Mouse (Mus musculus): ENCODE measurements around the gene Tram2. TPM values are rescaled to one million over a fixed set of nuclear protein-coding genes. Genes with fewer than 3 reads are reported as not detected.

Gene Tram2
- polyA plus RNA-seq, 1 experiment: 0.30 TPM

DNA sequence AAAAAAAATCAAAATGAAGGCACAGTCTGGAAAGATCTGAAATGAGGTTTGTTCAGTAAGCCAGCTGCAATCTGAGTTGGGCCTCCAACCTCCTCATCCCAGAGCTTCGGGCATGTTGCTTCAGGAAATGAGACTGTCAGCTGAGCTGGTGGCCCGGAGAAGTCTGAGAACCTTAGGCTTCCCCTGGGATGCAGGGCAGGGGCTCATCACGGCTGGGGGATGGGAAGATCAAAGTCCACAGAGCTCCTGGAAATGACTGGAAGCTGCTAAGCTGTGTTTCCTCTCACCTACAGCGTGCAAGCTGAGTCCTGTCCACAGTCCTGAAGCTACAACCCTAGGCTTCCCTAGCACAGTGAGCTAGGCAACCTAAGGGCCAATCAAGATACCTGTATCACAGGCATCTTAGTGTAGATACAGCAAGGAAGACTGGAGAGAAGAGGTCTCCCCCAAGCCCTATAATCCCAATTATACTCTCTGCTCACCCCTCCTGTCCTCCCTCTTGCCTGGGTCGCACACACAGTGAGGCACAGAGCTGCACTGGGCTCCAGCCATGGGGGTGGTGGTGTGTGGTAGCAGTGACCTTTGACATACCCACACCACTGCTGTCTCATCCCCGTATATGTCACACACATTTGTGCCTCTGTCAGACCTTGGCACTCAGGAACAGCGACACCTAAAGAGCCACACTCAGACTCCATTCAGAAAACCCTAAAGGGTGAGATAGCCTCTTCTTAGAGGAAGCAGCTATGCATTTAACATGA, 70.9 kb downstream of the Tram2 start:
- TF ChIP-seq GATA1 (IDR thresholded peaks at IDR 0.05; ENCODE audit: low read length): no peak

DNA sequence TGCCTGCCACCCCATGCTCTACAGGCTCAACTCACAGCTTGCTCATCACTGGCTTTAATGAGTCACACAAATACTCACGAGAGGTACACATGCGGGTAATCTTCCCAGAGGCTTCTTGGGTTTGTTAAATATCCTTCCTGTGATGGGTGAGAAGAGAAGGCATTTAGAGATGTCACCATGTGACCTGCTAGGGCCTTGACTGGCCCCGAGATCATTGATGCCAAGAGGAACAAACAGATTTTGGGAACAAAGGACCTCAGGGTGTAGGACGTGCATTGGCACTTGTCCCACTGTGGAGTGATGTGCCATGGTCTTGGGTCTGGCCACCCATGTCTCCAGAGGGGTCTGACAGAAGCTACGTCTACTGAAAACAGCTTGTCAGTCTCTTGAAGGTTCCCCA, 72.3 kb downstream of the Tram2 start:
- no peak for TF ChIP-seq GATA1 (IDR thresholded peaks at IDR 0.05; ENCODE audit: low read length)

DNA sequence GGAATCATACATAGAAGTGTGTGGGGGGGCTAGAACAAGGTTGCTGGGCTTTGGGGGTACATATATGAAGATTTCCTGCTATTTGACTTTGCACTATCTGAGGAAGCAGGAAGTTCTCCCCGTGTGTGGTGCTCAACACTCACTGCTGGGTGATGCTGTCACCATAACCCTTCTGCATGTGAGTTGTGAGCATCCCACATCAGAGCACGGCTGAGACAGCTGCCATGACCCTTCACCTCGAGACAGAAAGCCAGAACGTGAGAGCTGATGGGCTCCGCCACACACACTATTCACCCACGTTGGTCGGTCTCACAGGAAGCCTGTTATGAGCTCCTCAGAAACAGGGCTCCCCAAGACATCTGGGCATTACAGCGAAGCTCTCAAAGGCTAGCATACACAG, 74.4 kb downstream of the Tram2 start:
- no peak for TF ChIP-seq GATA1 (IDR thresholded peaks at IDR 0.05; ENCODE audit: low read length)

DNA sequence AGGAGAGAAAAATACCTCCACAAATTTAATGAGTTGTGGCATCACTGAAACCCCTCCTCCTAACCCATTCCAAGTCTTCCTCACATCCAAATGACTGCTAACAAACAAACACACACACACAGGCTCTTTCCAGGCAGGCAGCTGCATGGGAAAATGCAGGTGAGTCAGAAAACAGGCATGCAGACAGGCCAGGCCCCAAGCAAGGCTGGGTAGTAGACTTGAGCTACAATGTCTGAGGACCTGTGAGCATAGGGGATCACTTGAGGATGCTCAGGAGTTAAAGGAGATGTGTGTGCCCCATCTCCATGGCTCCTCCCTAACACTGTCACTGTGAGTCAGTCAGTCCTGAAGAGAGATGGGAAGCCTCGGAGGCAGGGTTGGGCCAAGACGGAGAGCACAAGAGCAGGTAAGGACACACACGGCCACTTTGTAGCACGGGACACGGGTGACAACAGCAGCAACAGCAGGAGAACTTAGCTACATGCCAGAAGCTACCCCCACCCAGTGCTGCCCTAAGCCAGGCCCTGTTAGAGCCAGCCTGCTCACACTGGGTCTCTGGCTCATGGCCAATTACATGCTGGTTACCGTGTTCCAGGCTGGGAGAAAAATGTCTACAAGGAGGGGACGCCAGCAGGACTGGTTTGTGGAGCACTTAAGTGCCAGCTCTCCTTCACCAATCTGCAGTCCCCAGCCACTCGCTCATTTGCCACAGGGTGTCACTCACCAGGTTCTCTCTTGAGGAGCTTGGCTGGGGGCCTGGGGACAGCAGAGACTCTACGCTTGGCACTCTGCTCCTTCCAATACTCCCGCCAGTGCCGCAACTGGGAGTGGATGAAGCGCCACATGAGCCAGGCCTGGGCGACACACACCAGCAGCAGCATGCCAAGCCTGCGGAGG, 76.5 kb downstream of the Tram2 start:
- TF ChIP-seq GATA1 (IDR thresholded peaks at IDR 0.05; ENCODE audit: low read length): no peak

DNA sequence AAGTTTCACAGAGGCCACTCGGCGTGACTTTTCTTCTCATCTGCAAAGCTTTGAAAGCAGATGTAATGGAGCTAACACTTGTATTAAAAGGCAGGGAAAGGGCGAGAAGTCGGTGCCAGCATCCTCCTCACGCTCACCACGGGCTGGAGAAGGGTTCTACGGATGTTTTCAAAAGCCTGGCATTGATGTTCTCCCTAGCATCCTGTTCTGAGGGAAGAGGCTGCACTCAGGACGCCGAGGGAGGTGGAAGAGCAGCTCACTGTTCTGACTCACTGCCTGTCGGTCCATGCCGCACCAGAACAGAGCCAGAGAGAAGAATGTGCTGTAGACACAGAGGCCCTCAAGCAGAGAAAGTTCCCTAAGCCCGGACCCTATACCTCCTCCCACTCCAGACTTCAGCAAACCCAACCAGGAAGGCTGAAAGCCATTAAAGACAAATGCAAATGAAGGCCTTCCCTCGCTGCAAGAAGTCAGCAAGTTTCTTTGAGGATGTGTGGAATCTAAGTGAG, 81.1 kb downstream of the Tram2 start:
- no peak for TF ChIP-seq GATA1 (IDR thresholded peaks at IDR 0.05; ENCODE audit: low read length)

DNA sequence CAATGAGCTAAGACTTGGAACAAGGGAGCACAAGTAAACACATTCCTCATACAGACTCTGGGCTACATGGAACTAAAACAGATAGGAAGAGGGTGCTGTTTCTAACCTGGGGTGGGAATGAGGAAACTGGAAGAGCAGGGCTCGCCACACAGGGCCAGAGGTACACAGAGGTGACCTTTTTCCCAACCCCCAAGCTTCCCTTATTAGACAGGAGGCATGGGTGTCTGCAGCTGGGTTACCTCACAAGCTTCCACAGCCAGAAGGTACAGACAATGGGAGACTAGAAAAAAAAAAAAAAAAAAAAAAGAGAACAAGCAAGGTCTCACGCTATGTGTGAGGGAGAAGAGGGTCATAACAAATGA, 81.7 kb downstream of the Tram2 start:
- TF ChIP-seq GATA1 (IDR thresholded peaks at IDR 0.05; ENCODE audit: low read length): no peak

DNA sequence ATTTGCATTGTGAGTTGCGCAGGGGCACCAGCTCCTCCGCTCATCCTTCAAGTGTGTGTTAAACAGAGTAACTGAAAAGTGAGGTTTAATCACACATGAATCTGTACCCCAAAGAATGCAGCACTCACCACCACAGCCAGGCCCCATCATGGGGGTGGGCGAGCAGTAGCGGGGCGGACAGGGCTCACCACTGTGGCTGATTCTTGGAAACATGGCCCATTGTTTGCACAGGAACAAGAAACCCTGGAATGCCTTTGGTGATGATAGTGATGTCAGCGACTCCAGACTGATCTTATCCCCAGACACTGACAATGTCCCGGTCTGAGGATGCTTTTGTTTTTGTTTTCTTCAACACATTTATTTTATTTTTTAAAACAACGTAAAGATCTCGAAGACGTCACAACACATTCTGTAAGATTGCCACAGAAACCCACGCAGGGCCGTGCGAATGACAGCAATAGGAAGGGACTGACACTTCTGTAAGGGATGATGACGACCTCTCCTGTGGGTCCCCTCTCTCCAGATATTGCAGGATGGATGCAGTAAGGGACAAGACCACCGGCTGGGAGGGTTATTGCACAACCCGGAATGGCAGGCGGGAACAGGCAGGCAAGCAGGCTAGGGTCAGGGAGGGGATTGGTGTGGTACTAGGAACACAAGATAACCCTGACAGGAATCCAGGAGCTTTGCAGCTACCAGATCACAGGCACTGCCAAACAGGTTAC, 82.3 kb downstream of the Tram2 start:
- no peak for TF ChIP-seq GATA1 (IDR thresholded peaks at IDR 0.05; ENCODE audit: low read length)

DNA sequence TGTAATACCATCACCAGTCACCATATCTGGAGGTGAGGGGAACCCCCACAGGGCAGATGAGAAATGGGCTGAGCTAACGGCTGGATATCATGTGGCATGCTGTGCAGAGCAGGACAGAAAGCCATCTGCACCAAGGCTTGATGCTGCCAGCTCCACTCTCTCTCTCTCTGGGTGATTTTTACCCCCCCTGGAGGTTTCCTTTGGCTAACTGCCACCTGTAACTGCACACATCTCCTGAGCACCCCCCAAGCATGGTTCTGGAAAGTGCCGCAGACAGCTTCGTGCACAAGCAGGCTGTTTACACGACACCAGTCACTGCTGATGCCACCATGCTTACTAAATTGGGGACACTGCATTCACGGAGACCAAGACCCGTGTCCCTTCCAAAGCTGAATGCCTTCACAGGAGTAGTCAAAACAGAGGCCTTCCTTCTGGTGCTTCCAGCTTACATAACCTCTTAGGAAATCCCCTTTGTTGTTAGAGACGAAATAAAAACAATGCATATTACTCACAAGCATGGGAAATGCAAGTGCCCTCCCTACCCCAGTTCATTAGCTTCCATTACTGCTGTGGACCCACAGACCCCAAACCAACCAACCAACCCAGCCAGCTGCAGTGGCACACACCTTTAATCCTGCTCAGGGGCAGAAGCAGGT, 83.6 kb downstream of the Tram2 start:
- TF ChIP-seq GATA1 (IDR thresholded peaks at IDR 0.05; ENCODE audit: low read length): no peak

DNA sequence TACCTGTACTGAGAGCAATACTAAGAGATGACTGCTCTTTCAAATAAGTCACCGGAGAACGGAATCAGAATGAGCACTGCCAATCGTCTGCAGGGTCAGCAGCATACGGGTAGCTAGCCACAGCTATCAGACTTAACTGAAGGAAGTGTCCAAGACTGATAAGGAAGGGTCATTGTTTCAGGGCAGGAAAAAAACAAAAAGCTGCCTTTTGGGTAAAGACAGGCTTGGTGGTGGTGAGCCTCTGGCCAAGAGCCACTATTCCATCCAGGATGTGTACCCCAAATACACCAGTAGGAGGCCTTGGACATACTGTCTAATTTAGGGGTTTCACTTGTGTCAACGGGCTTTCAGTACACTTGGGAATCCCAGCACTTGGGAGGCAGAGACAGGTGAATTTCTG, 84.7 kb downstream of the Tram2 start:
- TF ChIP-seq GATA1 (IDR thresholded peaks at IDR 0.05; ENCODE audit: low read length): no peak

DNA sequence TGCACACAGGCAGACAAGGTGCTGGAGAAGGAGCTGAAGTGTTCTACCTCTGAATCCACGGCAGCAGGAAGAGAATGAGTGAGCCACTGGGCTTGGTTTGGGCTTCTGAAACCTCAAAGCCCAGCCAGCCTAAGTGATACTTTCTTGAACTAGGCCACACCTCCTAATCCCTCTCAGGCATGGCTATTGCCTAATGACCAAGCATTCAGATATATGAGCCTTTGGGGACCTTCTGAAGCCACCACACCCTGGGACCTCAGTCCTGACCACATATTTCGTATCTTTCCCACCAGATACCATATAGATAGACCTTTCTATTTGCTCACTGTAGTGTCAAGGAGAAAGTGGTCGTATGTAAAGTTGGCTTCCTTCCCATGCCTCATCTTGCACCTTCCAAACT, 85.3 kb downstream of the Tram2 start:
- TF ChIP-seq GATA1 (IDR thresholded peaks at IDR 0.05; ENCODE audit: low read length): no peak

DNA sequence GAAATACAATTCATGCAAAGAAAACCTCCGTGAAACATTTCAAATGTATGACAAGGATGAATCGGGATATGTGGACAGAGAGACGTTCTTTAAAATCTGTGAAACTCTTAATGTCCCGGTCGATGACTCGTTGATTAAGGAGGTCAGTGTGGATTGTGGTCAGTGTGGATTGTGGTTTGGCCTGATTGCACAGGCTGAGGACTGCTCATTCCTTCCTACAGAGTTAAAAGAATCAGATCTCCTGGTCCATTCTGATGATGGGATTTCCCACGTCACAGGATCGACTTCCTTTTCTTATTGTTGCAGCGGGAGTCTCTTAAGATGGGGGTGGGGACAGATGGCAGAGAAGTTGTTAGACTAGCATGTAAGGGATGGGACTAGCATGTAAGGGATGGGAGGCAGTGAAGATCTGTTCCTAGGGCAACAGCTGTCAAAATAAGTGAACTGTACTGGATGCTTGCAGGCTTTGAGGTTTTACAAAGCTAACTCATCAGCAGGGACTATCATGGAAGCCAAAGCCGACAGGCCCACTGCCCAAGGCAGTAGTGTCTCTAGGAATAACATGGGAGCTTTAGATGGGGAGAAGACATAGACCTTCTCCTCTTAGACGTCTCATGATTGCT, 89.5 kb downstream of the Tram2 start:
- no peak for TF ChIP-seq GATA1 (IDR thresholded peaks at IDR 0.05; ENCODE audit: low read length)

DNA sequence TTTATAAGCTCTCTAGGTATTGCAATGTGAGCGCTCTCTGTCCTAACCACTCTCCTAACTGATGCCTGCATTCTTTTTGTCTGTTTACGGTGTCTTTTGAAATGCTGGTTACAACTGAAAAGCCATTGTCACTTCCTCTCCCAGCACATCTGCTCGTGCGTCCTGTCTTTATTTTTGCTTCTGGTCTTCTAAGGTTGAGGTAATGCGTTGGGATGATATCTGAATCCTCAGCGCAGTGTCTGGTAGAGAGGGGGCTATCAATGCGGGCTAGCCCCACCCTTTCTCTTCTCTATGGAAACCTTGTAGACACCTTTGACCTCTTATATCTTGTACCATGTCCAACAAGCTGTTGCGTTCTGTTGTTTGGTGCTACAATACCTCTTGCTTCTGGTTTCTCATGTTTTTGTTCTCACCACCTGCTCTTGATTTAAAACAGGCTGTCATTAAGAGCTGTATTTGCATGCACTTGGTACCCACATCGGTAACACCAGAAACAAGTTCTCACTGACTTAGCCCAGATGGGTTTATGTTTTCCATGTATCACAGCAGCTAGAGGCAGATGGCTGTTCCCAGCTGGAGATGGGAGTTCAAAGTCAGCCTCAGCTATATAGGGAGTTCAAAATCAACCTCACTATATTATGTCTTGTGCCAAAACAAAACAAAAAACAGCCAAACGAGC, 92.5 kb downstream of the Tram2 start:
- no peak for TF ChIP-seq GATA1 (IDR thresholded peaks at IDR 0.05; ENCODE audit: low read length)

DNA sequence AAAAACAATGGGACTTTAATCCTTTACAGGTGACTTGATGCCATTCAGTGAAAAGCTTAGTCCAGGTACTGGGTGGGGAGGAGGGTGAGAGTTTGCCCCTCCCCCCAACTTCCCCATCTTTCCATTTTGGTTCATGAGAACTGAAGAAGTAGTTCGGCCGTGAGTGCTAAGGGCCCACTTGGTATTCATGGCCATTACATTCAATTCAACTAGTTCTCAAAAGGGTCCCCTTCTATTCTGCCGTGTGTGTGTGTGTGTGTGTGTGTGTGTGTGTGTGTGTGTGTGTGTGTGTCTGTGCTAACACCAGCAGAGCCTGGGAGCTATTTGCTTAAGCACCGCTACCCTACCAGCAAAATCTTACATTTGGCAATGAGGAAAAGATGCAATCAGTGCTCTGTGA, 94.4 kb downstream of the Tram2 start:
- TF ChIP-seq GATA1 (IDR thresholded peaks at IDR 0.05; ENCODE audit: low read length): no peak

DNA sequence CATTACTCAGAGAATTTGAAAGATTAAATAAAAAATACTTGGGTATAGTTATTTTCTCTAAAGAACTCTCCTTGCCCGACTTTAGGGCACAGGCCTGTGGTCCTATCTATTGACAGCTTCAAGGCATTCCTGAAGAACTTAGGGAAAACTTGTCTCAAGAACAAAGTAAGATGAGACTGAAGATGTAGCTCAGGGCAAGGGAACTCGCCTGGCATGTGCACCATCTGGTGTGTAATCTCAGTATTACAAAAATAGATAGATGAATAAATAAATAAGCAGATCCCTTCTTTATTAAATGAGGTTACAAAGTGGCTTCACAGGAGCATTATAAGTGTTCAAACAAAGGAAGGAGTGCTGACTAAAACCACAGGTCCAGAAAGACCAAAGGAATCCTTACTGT, 94.9 kb downstream of the Tram2 start:
- TF ChIP-seq GATA1 (IDR thresholded peaks at IDR 0.05; ENCODE audit: low read length): no peak

Measured in G1E-ER4 (cell line).